Mouse (Mus musculus) megakaryocyte-erythroid progenitor cell, adult 5-6 weeks (primary cell): ENCODE results near the gene Ankrd13b. TPM values are rescaled to one million over a fixed set of nuclear protein-coding genes. Genes with fewer than 3 reads are reported as not detected.

Experiments used
- ATAC-seq: replicated peaks from 2 replicates; pipeline ENCODE4 v1.8.0; 2016; ENCODE audit warnings: mild to moderate bottlenecking, inconsistent platforms; ENCODE audit not compliant: severe bottlenecking, poor library complexity, low FRiP score, low TSS enrichment
- total RNA-seq, 2 experiments: library from RNA; stranded (forward) in 1 of 2; stranded (reverse) in 1 of 2; fragments of 200-1000, 215-1000 nt in 1 of 2; fragments of >200 nt in 1 of 2; fragmentation: Nextera tagmentation in 1 of 2; gene quantifications; 2 replicates each; pipeline ENCODE4 v1.2.3; 2014 to 2017

Gene Ankrd13b
- total RNA-seq, 2 experiments from 2014 or later: 11.7 to 26.4 TPM

GRCm38 (mm10) chr11:77512891-77513810 lies 23.7 kb upstream of the Ankrd13b start:
- ATAC-seq: peak; percentile 30; the same call in 1 of the 2 replicates

GRCm38 (mm10) chr11:77511336-77511735 lies 21.9 kb upstream of the Ankrd13b start:
- no peak for ATAC-seq

DNA sequence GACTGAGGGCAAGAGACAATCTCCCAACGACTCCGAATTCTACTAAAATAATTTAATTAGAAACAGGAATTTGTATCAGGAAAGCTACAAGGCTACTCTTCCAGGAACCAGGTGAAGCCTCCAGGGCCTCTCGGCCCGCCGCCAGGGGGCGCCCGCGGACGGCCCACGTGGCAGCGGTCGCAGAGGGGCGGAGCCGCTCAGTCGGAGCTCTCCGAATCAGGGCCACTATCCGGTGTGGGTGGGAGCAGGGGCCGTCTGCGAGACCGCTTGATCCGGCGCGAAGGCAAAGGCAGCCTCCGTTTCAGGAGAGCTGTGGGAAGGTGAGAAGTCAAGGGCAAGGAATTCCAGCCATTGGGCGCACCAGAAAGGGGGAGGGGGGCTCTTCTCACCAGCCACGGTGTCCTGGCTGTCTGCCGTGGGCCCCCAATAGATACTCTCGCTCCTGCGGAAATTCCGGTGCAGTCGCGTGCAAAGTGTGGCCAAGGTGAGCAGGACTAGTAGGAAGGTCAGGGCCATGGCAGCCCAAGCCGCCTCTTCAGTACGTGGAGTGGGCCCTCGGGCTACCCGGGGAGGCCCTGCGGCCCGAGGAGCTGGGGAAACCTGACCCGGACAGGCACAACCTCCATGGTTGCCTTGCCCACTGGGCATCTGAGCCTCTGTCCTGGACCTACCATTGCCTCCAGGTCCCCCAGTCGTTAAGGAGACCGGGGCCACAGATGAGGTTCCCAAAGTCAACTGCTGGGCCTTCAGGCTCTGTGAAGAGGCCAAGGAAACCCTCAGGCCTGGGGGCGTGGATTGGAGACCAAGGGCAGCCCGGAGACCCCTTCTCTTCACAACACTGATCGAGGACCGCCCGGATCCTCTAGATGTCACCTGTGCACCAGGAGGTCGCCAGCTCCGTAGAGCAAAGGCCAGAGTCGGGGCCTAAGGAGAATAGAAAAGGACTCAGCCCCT lies 18.9 kb upstream of the Ankrd13b start:
- ATAC-seq: peak; percentile 58

DNA sequence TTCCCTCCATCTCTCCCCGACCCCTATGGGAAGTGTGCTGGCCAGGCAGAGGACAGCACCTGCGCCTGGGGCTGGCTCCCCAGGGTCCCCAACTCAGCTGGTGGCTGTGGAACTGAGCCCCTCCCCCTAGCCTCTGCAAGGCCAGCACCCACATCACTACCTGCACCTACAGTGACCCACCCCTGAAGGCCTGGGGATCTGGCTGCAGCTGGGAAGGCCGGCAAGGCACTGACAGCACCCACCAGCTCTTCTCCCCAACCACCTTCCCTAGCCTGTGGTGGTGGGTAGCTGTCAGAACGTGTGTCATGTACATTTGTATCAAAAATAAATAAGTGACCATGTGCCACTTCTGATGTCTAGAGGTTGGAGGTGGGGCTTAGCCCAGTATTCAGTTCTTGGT lies 17.9 kb upstream of the Ankrd13b start:
- no peak for ATAC-seq

GRCm38 (mm10) chr11:77506941-77507340 lies 17.5 kb upstream of the Ankrd13b start:
- no peak for ATAC-seq

- no peak for ATAC-seq
These were observed 16.8 kb upstream of the Ankrd13b start for GRCm38 (mm10) chr11:77506273-77506672.

DNA sequence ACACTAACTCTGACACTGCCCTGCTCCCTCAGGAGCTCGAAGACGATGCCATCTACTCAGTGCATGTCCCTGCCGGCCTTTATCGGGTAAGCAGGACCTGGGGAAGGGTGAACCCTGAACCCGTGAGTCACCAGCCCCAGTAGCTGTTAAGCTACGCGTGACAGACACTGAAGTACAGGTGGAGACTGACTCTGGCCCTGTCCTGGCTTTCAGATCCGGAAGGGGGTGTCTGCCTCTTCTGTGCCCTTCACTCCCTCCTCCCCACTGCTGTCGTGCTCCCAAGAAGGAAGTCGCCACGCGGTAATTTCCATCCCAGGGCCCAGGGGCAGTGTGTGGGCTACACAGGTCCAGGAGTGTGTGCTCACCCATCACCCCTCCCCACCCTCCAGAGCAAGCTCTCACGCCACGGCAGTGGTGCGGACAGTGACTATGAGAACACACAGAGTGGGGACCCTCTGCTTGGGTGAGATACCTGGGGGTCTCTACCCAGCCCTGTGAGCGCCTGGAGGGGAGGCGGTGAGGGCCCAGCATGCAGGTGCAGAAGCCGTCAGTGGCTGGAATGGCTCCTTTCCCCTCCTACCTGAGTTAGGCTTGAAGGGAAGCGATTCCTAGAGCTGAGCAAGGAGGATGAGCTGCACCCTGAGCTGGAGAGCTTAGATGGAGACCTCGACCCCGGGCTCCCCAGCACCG lies 16.0 kb upstream of the Ankrd13b start:
- ATAC-seq: no peak

GRCm38 (mm10) chr11:77504377-77504776 lies 14.9 kb upstream of the Ankrd13b start:
- ATAC-seq: no peak

- no peak for ATAC-seq
These were observed 14.0 kb upstream of the Ankrd13b start for GRCm38 (mm10) chr11:77503511-77503910.

- no peak for ATAC-seq
These were observed 13.0 kb upstream of the Ankrd13b start for GRCm38 (mm10) chr11:77502481-77502880.

GRCm38 (mm10) chr11:77501971-77502370 lies 12.5 kb upstream of the Ankrd13b start:
- no peak for ATAC-seq

DNA sequence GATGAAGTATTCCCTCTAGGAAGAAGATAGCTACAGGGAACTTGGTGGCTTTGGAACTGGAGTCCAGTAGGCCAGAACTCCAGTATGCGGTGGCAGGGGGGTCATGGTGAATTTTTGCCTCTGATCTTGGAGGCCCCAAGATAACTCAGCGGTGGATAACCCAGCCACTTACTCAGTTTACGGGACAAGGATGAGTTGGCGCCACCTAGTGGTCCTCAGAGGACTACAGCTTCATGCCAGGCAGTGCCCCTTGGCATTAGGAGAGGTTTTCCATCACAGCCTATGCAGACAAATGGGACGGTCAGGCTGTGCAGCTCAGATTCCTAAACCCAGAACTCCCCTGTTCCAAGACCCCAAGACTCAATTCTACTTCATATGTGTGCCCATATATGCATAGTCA lies 11.9 kb upstream of the Ankrd13b start:
- peak; percentile 42; the same call in 1 of the 2 replicates for ATAC-seq

- ATAC-seq: no peak
These were observed 11.2 kb upstream of the Ankrd13b start for GRCm38 (mm10) chr11:77500361-77501325.

DNA sequence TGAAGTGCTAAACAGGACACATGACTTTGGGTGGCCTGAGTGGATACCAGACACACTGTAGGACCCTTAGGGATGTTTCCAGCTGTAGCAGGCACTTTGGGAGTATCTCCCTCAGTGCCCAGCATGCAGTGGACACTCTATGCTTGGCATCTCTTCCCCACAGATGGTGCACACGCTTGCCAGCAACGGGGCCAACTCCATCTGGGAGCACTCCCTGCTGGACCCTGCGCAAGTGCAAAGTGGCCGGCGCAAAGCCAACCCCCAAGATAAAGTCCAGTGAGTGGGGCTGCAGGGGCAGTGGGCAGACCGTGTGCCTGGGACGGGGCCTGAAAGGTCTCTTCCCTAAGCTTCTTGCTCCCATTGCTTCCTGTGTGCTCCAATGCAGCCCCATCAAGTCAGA lies 9.9 kb upstream of the Ankrd13b start:
- ATAC-seq: no peak

GRCm38 (mm10) chr11:77498261-77499139 lies 9.0 kb upstream of the Ankrd13b start:
- no peak for ATAC-seq

GRCm38 (mm10) chr11:77497851-77498250 lies 8.4 kb upstream of the Ankrd13b start:
- no peak for ATAC-seq

DNA sequence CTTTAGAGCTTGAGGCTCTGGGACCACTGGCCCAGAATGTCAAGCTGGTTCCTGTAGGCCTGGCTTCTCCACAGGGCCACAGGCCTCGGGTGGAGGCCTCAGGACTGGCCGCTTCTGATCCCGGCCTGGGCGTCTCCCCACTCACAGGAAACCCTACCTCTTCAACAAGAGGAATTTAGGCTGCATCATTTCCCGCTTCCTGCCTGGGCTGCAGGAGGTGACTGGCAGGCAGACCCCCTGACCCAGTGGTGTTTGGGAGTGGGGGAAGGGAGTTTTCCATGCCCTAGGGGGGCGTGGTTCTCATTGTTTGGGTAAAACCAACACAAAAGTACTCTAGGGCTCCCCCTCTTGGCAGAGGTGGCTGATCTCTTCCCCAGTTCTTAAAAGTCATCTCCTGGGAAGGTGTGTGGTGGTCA lies 7.9 kb upstream of the Ankrd13b start:
- ATAC-seq: no peak

DNA sequence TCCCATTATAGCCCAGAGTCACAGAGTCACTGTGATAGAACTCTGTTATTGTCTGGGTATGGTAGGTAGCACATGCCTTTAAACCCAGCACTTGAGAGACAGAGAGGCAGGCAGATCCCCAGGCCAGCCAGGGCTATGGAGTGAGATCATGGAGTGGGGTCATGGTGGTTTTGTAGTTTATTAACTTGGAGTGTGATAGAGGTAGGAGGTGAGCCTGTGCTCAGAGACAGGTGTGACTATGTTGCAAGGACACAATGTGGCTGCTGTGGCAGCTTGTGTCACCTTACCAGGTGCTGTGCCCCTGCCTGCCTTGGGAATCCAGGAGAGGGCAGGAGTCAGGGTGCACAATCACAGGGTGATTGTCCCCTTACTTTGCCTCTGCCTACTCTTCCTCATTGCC lies 6.0 kb upstream of the Ankrd13b start:
- ATAC-seq: no peak
